Mouse (Mus musculus) Patski (cell line): Measurements from ENCODE around the gene Kirrel3. TPM values are rescaled to one million over a fixed set of nuclear protein-coding genes. Genes with fewer than 3 reads are reported as not detected.

Experiments used
- ATAC-seq: fragments of 100-300 bp; one replicate; pipeline ENCODE4 v1.8.0; 2021
- CTCF ChIA-PET: fragments of 350-600 bp; sonication (Branson Sonifier 250); formaldehyde crosslinking; loops from one replicate; lab custom pipeline; 2022; ENCODE audit warnings: inconsistent platforms; lab: Charles Lee
- POLR2A ChIA-PET: fragments of 350-600 bp; sonication (Branson Sonifier 250); formaldehyde crosslinking; loops from one replicate; lab custom pipeline; 2022; ENCODE audit warnings: antibody characterized with exemption, inconsistent platforms; lab: Charles Lee
- DNase-seq: peaks from one replicate; pipeline ENCODE4 v3.0.0-alpha.2; 2011; ENCODE audit warnings: low read depth, low spot score
- H3K27me3 ChIP-seq: fragments of 371-371 bp; one replicate; pipeline ENCODE4 v1.5.1; 2021
- CTCF ChIP-seq: fragments of 100-300 bp; IDR thresholded peaks from one replicate; pipeline ENCODE4 v1.5.1; 2021
- in situ Hi-C: fragments of 300-500 bp; cut with MboI; formaldehyde crosslinking; loops from 3 replicates; pipeline ENCODE4 v1.11.1; 2018; ENCODE audit warnings: low pct_unique_long_range_greater_than_20kb, mixed read lengths
- polyA plus RNA-seq: library from polyadenylated mRNA; unstranded; gene quantifications from one replicate; pipeline ENCODE4 v1.2.3, GENCODE M21; 2021

The Kirrel3 gene
- polyA plus RNA-seq = 3.1 TPM

DNA sequence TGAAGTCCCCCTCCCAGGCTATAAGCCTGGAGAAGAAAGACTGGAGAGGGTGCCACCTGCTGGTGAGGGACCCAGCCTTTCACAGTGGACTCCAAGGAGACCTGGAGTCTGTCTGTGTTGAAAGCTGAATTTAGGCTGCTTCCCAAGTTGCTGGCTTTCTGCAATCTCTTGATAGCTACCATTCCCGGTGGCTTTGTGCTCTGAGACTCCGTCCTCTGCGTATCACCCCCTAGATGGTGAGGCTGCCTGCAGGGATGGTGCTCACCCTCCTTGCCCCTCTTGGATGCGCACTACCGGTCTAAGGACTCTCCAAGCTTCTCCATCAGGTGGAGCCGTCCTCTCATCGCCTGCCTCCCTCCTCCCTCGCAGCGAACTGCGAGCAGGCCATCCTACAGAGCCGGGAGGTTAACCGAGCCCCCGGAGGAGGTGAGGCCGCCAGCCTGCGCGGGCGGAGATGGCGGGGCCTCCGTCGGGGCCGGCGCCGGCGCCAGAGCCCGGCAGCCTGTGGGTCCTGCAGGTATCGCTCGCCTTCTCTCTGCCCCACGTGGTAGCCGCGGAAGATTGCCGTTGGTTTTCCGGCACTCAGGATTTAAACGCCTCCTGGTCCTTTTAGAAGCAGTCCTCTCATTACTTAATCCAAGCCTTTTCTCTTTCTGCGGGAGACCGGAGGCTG is at the start of gene Kirrel3:
TSS of gene Kirrel3 (plus strand) at position 136 of the 673 bp plus-strand sequence.
- peak; percentile 77 for TF ChIP-seq CTCF
- ChIA-PET POLR2A (no interaction called here), CTCF (interaction anchor here (1.1 to 1.4 kb wide), 5 partner anchors 11 to 1227 kb away, joined by 3 to 4 read pairs (median 3); no protein-coding TSS in a partner anchor)
- DNase-seq (no peak), ATAC-seq (no peak)
- H3K27me3 ChIP-seq = no peaks in the 10 kb centered on the region
- in situ Hi-C loops = loop anchor here (5.0 kb wide), 2 partner anchors 434 to 1224 kb away; no protein-coding TSS in a partner anchor

- DNase-seq (no peak), ATAC-seq (no peak)
- ChIA-PET CTCF (no interaction called here), POLR2A (no interaction called here)
- no peak for TF ChIP-seq CTCF
- H3K27me3 ChIP-seq = no peaks in the 10 kb centered on the region
- in situ Hi-C loops = no loop called here
These were observed 45.0 kb upstream of the Kirrel3 start for GRCm38 (mm10) chr9:34440721-34441120.

- ChIA-PET CTCF (interaction anchor here (1.2 to 2.0 kb wide), 2 partner anchors 16 to 20 kb away, joined by 3 to 4 read pairs; no protein-coding TSS in a partner anchor), POLR2A (interaction anchor here (0.7 kb wide), 1 partner anchor 526 kb away, joined by 3 read pairs; no protein-coding TSS in a partner anchor)
- no peaks in the 10 kb centered on the region for H3K27me3 ChIP-seq
- in situ Hi-C loops = no loop called here
- TF ChIP-seq CTCF = no peak
- ATAC-seq (no peak), DNase-seq (no peak)
These were observed 41.7 kb upstream of the Kirrel3 start for GRCm38 (mm10) chr9:34443950-34444349.

DNA sequence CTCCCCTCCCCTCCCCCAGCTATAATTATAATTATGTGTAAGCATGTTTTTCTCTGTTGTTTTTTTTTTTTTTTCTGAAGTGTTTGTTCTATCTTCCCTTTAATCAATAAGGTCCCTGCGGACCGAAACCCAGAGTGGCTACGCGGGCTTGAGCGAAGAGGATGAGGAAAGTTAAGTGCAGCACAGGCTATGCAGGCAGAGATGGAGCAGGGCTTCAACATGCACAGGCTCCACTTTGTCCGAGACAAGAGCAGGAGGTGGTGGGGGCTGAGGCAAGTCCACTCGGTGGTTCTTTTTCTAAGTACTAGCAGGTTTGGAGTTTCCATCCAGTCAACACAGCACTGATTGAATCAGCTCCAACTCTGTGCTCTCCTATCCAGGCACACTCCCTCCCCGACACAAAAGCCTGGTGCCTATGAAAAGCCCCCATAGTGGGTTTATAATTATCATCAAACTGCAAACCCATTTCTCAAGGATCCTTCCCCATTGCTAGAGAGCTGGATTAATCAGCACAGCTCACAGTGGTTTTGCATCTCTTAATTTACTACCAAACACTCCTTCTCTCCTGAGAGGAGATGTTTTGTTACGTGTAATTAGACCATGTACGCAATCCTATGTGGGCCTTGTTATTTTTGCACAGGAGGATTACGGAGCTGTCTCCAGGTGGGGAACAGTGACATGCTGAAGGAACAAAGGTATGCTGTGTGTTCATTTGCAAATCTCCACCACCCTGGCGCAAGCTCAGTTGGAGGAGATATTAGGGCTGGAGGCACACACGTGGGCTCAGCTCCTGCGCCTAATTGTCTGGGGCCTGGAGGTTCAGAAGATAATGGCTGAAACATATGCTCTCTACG is 39.0 kb upstream of the Kirrel3 start:
- H3K27me3 ChIP-seq = no peaks in the 10 kb centered on the region
- in situ Hi-C loops = no loop called here
- ChIA-PET CTCF (interaction anchor here (0.6 kb wide), 1 partner anchor 656 kb away, joined by 3 read pairs; no protein-coding TSS in a partner anchor), POLR2A (no interaction called here)
- ATAC-seq (no peak), DNase-seq (no peak)
- no peak for TF ChIP-seq CTCF

DNA sequence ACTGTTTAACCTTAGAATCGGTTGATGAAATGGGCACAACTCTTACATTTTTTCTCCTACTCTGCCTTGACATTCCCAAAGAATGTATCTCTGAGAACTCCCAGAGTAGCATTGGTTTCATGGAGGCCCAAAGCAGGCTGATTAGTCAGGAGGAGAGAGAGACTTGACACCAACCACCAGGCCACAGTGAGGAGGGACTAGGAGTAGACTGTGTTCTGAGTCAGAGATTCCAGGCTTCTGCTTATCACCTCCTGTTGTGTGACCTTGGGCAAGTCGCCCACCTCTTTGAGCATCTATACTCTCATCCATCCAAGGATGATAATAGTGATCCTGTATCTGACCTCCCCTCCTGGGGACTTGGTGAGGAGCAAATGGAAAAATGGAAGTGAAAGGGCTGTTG is 38.0 kb upstream of the Kirrel3 start:
- POLR2A ChIA-PET = no interaction called here
- H3K27me3 ChIP-seq = no peaks in the 10 kb centered on the region
- CTCF ChIA-PET = no interaction called here
- in situ Hi-C loops = no loop called here
- DNase-seq = no peak
- no peak for TF ChIP-seq CTCF
- no peak for ATAC-seq

- no peaks in the 10 kb centered on the region for H3K27me3 ChIP-seq
- POLR2A ChIA-PET = no interaction called here
- DNase-seq (peak; percentile 34), ATAC-seq (no peak)
- in situ Hi-C loops = no loop called here
- no peak for TF ChIP-seq CTCF
- CTCF ChIA-PET = interaction anchor here (0.8 kb wide), 1 partner anchor 11 kb away, joined by 3 read pairs; no protein-coding TSS in a partner anchor
These were observed 37.2 kb upstream of the Kirrel3 start for GRCm38 (mm10) chr9:34448467-34448866.

DNA sequence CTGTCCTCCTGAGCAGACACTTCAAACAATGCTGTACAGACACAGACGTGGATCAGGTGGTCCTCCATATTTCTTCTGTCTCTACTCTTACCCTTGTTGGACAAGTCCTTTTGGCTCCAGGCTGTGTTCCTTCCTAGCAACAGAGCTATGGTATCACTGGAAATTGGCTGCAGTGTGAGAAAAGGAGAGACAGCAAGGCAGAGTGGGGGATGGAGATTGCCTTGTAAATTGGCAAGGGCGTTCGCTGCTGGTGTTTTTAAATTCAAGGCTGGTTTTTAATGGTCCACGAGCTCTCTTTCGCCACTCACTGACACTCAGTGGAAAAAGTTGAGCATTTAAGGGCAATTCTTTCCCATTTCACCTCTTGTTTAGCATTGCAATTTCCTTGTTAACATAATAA is 27.5 kb upstream of the Kirrel3 start:
- DNase-seq (no peak), ATAC-seq (no peak)
- in situ Hi-C loops = no loop called here
- POLR2A ChIA-PET = no interaction called here
- CTCF ChIA-PET = interaction anchor here (0.9 kb wide), 1 partner anchor 16 kb away, joined by 3 read pairs; no protein-coding TSS in a partner anchor
- no peak for TF ChIP-seq CTCF
- no peaks in the 10 kb centered on the region for H3K27me3 ChIP-seq

DNA sequence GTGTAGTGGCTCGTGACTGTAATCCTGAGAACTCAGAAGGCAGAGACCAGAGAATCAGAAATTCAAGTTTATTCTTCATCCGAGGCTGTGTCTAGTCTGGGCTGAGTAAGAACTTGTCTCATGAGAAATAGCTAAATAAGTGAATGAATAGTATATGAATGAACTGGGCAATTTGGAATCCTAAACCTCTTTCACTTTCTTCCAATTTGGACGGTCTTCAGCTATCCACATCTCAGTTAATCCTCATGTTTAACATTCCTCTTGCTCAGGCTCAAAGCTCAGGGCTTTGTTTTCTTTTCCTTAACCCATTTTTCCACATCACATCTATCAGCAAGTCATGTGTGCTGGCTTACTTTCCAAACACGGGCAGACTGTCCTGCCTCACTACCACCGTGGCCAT is 25.7 kb upstream of the Kirrel3 start:
- TF ChIP-seq CTCF = no peak
- ATAC-seq (peak; percentile 51), DNase-seq (peak; percentile 34)
- ChIA-PET CTCF (interaction anchor here (1.1 to 1.3 kb wide), 3 partner anchors 11 to 25 kb away, joined by 3 read pairs; no protein-coding TSS in a partner anchor), POLR2A (no interaction called here)
- no peaks in the 10 kb centered on the region for H3K27me3 ChIP-seq
- in situ Hi-C loops = no loop called here

DNA sequence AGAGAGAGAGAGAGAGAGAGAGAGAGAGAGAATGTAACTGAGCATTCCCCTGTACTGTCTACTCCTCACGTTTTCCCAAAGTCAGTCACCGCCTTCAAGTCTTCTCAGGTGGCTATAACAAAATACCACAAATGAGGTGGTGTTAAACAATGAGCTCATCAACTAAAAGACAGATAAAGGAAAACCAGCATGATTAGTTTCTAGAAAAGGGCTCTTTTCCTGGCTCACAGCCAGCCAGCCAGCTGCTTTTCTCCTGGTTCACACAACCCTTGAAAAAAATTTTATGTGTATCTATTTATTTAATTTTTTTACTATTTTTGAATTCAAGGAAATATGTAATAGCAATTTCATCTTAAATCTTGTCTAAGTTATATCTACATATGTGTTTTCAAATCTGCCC is 22.0 kb upstream of the Kirrel3 start:
- ChIA-PET CTCF (interaction anchor here (1.4 kb wide), 1 partner anchor 20 kb away, joined by 4 read pairs; no protein-coding TSS in a partner anchor), POLR2A (interaction anchor here (0.6 kb wide), 1 partner anchor 372 kb away, joined by 3 read pairs; no protein-coding TSS in a partner anchor)
- no peaks in the 10 kb centered on the region for H3K27me3 ChIP-seq
- DNase-seq = no peak
- in situ Hi-C loops = no loop called here
- no peak for TF ChIP-seq CTCF
- ATAC-seq = no peak

DNA sequence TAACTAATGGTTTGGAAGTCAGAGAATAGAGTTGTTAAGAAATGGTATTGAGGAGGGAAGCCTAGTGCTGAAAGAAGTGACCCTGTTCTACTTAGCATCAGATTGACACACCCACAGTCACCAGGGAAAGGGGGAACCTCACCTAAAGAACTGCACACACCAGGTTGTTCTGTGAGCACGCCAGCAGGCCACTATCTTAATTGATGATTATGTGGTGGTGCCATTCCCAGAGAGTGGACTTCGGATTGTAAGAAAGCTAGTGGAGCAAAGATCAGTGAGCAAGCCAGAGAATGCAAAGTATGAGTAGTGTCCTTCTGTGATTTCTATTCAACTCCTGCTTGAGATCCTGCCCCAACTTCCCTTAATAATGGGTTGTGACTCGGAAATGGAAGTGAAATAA is 19.6 kb upstream of the Kirrel3 start:
- TF ChIP-seq CTCF = no peak
- ATAC-seq = no peak
- CTCF ChIA-PET = no interaction called here
- no peak for DNase-seq
- H3K27me3 ChIP-seq = no peaks in the 10 kb centered on the region
- in situ Hi-C loops = no loop called here
- POLR2A ChIA-PET = no interaction called here

DNA sequence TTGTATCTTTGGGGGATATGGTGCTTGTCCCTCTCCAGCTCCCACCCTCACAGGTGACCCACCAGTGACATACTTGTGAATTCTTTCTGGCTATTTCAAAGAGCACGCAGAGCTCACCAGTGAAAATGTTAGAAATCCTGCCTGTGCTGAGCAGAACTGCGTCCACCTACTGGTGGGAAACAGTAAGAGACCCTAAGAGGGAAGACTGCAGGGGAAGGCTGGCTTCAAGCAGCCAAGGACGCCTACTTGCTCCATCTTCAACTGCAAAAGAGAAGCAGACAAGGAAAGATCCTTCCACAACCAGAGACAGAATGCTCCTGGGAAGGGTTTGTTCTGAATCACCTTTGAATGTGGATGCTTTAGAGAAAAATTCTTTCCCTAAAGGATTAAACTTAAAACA is 16.5 kb upstream of the Kirrel3 start:
- POLR2A ChIA-PET = no interaction called here
- no peak for ATAC-seq
- CTCF ChIA-PET = no interaction called here
- in situ Hi-C loops = no loop called here
- no peak for DNase-seq
- peak; percentile 41 for TF ChIP-seq CTCF
- H3K27me3 ChIP-seq = no peaks in the 10 kb centered on the region
